Mouse (Mus musculus) small intestine, adult 2 months (tissue): ENCODE data around the gene Fam214b.

Source experiments
- CTCF ChIP-seq: fragments of 200-500 bp; IDR thresholded peaks from 2 replicates; pipeline ENCODE4 v1.5.1; 2012; ENCODE audit warnings: low read depth, mild to moderate bottlenecking, control low read depth, inconsistent platforms, low read length, moderate library complexity, mixed read lengths; ENCODE audit not compliant: insufficient replicate concordance, insufficient read length; ENCODE audit errors: extremely low read depth
- POLR2A ChIP-seq: fragments of 200-500 bp; IDR thresholded peaks from 2 replicates; pipeline ENCODE4 v1.6.1; 2012; ENCODE audit warnings: low read depth, mild to moderate bottlenecking, control low read depth, inconsistent platforms, low read length, moderate library complexity

- TF ChIP-seq CTCF (no peak), POLR2A (no peak)
These were observed 16.9 kb downstream of the Fam214b start for GRCm38 (mm10) chr4:43029121-43029520.
